Mouse (Mus musculus) spleen, adult 2 months (tissue): ENCODE measurements around the gene Rnase10. TPM values are rescaled to one million over a fixed set of nuclear protein-coding genes. Genes with fewer than 3 reads are reported as not detected.
"Not testable (repeated sequence)": the region's sequence is repeated elsewhere in the genome, so short reads cannot be mapped to it uniquely, and the experiment has no call there.

Experiments used
- DNase-seq, 2 experiments: peaks; one replicate each; pipeline versions ENCODE4 v3.0.0 to v3.0.0-alpha.2; 2012 to 2021; ENCODE audit warnings: low spot score in 2 of 2, low read depth in 1 of 2
- H3K27ac ChIP-seq: fragments of 200-500 bp; 2 replicates; pipeline ENCODE4 v1.5.1; 2012; ENCODE audit warnings: low read length, inconsistent platforms; ENCODE audit not compliant: insufficient read depth
- H3K27me3 ChIP-seq: fragments of 200-500 bp; 2 replicates; pipeline ENCODE4 v1.6.1; 2012; ENCODE audit warnings: mild to moderate bottlenecking, moderate library complexity, low read length, inconsistent platforms; ENCODE audit not compliant: control insufficient read depth, insufficient read depth
- H3K36me3 ChIP-seq: fragments of 200-500 bp; 2 replicates; pipeline ENCODE4 v1.6.1; 2012; ENCODE audit warnings: mild to moderate bottlenecking, low read length, inconsistent platforms; ENCODE audit not compliant: control insufficient read depth, insufficient read depth
- H3K4me1 ChIP-seq: fragments of 200-500 bp; 2 replicates; pipeline ENCODE4 v1.6.1; 2011; ENCODE audit warnings: inconsistent platforms; ENCODE audit not compliant: control insufficient read depth, insufficient read depth, insufficient read length
- H3K4me3 ChIP-seq: fragments of 200-500 bp; 2 replicates; pipeline ENCODE4 v1.5.1; 2011; ENCODE audit warnings: mild to moderate bottlenecking, inconsistent platforms; ENCODE audit not compliant: insufficient read depth, insufficient read length; ENCODE audit errors: extremely low read depth
- CTCF ChIP-seq: fragments of 200-500 bp; IDR thresholded peaks from 2 replicates; pipeline ENCODE4 v1.5.1; 2011; ENCODE audit warnings: mild to moderate bottlenecking, inconsistent platforms; ENCODE audit not compliant: insufficient read depth, insufficient read length, insufficient replicate concordance; ENCODE audit errors: extremely low read depth
- POLR2A ChIP-seq: fragments of 200-500 bp; IDR thresholded peaks from 2 replicates; pipeline ENCODE4 v1.6.1; 2011; ENCODE audit warnings: low read depth, low read length, inconsistent platforms
- WGBS: fragments of 180-500 bp; shearing (Covaris S2); methylation state at CpG from one replicate; pipeline ENCODE4 v1.1.7; 2018; 5-methylcytosine and 5-hydroxymethylcytosine counted together
- polyA plus RNA-seq: library from polyadenylated mRNA; depleted of rRNA; stranded (reverse); fragments of >200 nt; gene quantifications from 2 replicates; pipeline ENCODE4 v1.2.3, GENCODE M21; 2012

Rnase10 gene
- polyA plus RNA-seq, 1 experiment = not detected

- Histone ChIP-seq H3K4me3 (no peak overlapping the region), H3K36me3 (no peaks in the 10 kb centered on the region), H3K27me3 (no peaks in the 10 kb centered on the region), H3K27ac (no peak overlapping the region), H3K4me1 (peaks cover 14% of the 10 kb centered on the region; the same call in 1 of the 2 replicates)
- DNase-seq = no peak
- WGBS = 72% methylated on average over 4 of the region's 4 CpGs
- TF ChIP-seq POLR2A (no peak), CTCF (no peak)
Measured at GRCm38 (mm10) chr14:50973700-50974099, 33.9 kb upstream of the Rnase10 start.

- TF ChIP-seq CTCF (no peak), POLR2A (no peak)
Measured at GRCm38 (mm10) chr14:50975001-50975400, 32.5 kb upstream of the Rnase10 start.

GRCm38 (mm10) chr14:50976674-50977073 lies 30.9 kb upstream of the Rnase10 start:
- Histone ChIP-seq H3K36me3 (no peaks in the 10 kb centered on the region), H3K4me1 (peaks cover 13% of the 10 kb centered on the region; the same call in 1 of the 2 replicates), H3K27me3 (no peaks in the 10 kb centered on the region), H3K27ac (no peak overlapping the region), H3K4me3 (no peak overlapping the region)
- WGBS = 20% methylated on average over 9 of the region's 9 CpGs
- no peak for TF ChIP-seq CTCF
- DNase-seq = peak in 1 of 2 experiments; percentile 15

More at GRCm38 (mm10) chr14:50975001-50975400, 32.5 kb upstream of the Rnase10 start:
- Histone ChIP-seq H3K36me3 (no peaks in the 10 kb centered on the region), H3K27me3 (no peaks in the 10 kb centered on the region), H3K4me3 (no peak overlapping the region), H3K27ac (no peak overlapping the region), H3K4me1 (peaks cover 14% of the 10 kb centered on the region; the same call in 1 of the 2 replicates)
- WGBS = 90% methylated on average over 5 of the region's 5 CpGs
- DNase-seq = no peak

GRCm38 (mm10) chr14:50978451-50978850 lies 29.1 kb upstream of the Rnase10 start:
- H3K4me1 ChIP-seq = peaks cover 13% of the 10 kb centered on the region; the same call in 1 of the 2 replicates

GRCm38 (mm10) chr14:50979631-50980030 lies 27.9 kb upstream of the Rnase10 start:
- TF ChIP-seq POLR2A (no peak), CTCF (no peak)
- Histone ChIP-seq H3K4me1 (peaks cover 13% of the 10 kb centered on the region; the same call in 1 of the 2 replicates), H3K27me3 (no peaks in the 10 kb centered on the region), H3K4me3 (no peak overlapping the region), H3K27ac (no peak overlapping the region), H3K36me3 (no peaks in the 10 kb centered on the region)
- no peak for DNase-seq

More at GRCm38 (mm10) chr14:50978451-50978850, 29.1 kb upstream of the Rnase10 start:
- not testable (repeated sequence) for H3K36me3 ChIP-seq, DNase-seq, H3K4me3 ChIP-seq, H3K27me3 ChIP-seq, H3K27ac ChIP-seq
- 63% methylated on average over 6 of the region's 6 CpGs for WGBS

GRCm38 (mm10) chr14:50981207-50981606 lies 26.3 kb upstream of the Rnase10 start:
- Histone ChIP-seq H3K36me3 (no peaks in the 10 kb centered on the region), H3K27ac (no peak overlapping the region), H3K4me3 (no peak overlapping the region), H3K27me3 (no peaks in the 10 kb centered on the region), H3K4me1 (peaks cover 11% of the 10 kb centered on the region; the same call in 1 of the 2 replicates)
- TF ChIP-seq CTCF = no peak
- TF ChIP-seq POLR2A = no peak
- DNase-seq = no peak
- 5% methylated on average over 2 of the region's 2 CpGs for WGBS

- Histone ChIP-seq H3K36me3 (no peaks in the 10 kb centered on the region), H3K27me3 (no peaks in the 10 kb centered on the region), H3K4me3 (no peak overlapping the region), H3K4me1 (peaks cover 7% of the 10 kb centered on the region; the same call in 1 of the 2 replicates), H3K27ac (0 out of 2 replicates have a peak overlapping the region, but pooled peaks have one; percentile 8)
- 18% methylated on average over 5 of the region's 5 CpGs for WGBS
- TF ChIP-seq CTCF (no peak), POLR2A (no peak)
- DNase-seq = no peak
Measured at GRCm38 (mm10) chr14:50981837-50982236, 25.7 kb upstream of the Rnase10 start.
